Mouse (Mus musculus): Measurements from ENCODE around the gene P3h1. TPM values are rescaled to one million over a fixed set of nuclear protein-coding genes. Genes with fewer than 3 reads are reported as not detected.

Gene P3h1
- polyA plus RNA-seq, 1 experiment from 2014 or later: 34.0 TPM

Other genes starting within 250 kb of the P3h1 start
- 142 and 155 TPM in 2 replicates for gene Slc2a1, start 124.2 kb upstream of the P3h1 start, polyA plus RNA-seq (2015; fragmentation: Nextera tagmentation; extraction: Ambion mirVana)
- 4.9 and 5.5 TPM in 2 replicates for gene Zfp691, start 58.7 kb upstream of the P3h1 start, polyA plus RNA-seq (2015; fragmentation: Nextera tagmentation; extraction: Ambion mirVana)
- gene Ermap, start 42.9 kb upstream of the P3h1 start, polyA plus RNA-seq (2015; fragmentation: Nextera tagmentation; extraction: Ambion mirVana): 13.3 and 17.0 TPM in 2 replicates
- gene Svbp, start 37.6 kb upstream of the P3h1 start, polyA plus RNA-seq (2015; fragmentation: Nextera tagmentation; extraction: Ambion mirVana): 109 and 128 TPM in 2 replicates
- gene Tmem269, start 14.7 kb upstream of the P3h1 start, polyA plus RNA-seq (2015; fragmentation: Nextera tagmentation; extraction: Ambion mirVana): 0.10 TPM in 1 of 2 replicates, not detected in the other
- 25.4 and 25.7 TPM in 2 replicates for gene AU022252, start 203 bp upstream of the P3h1 start, polyA plus RNA-seq (2015; fragmentation: Nextera tagmentation; extraction: Ambion mirVana)
- 0.10 and 0.27 TPM in 2 replicates for gene Cldn19, start 22.5 kb downstream of the P3h1 start, polyA plus RNA-seq (2015; fragmentation: Nextera tagmentation; extraction: Ambion mirVana)
- gene Ybx1, start 61.7 kb downstream of the P3h1 start, polyA plus RNA-seq (2015; fragmentation: Nextera tagmentation; extraction: Ambion mirVana): 279 and 346 TPM in 2 replicates
- 62.8 and 70.6 TPM in 2 replicates for gene Ppih, start 87.6 kb downstream of the P3h1 start, polyA plus RNA-seq (2015; fragmentation: Nextera tagmentation; extraction: Ambion mirVana)
- 4.7 and 6.7 TPM in 2 replicates for gene Ccdc30, start 182.6 kb downstream of the P3h1 start, polyA plus RNA-seq (2015; fragmentation: Nextera tagmentation; extraction: Ambion mirVana)
- 32.5 and 34.6 TPM in 2 replicates for gene Ppcs, start 189.5 kb downstream of the P3h1 start, polyA plus RNA-seq (2015; fragmentation: Nextera tagmentation; extraction: Ambion mirVana)
- gene Zmynd12, start 189.9 kb downstream of the P3h1 start, polyA plus RNA-seq (2015; fragmentation: Nextera tagmentation; extraction: Ambion mirVana): 0.21 and 0.70 TPM in 2 replicates